Mouse (Mus musculus) lung, adult 2 months (tissue): ENCODE results near the gene Serpina1f.
"Not testable (repeated sequence)": the region's sequence is repeated elsewhere in the genome, so short reads cannot be mapped to it uniquely, and the experiment has no call there.

Experiments
- CTCF ChIP-seq: fragments of 200-500 bp; IDR thresholded peaks from 2 replicates; pipeline ENCODE4 v1.5.1; 2011; ENCODE audit warnings: mild to moderate bottlenecking, low read length, control low read depth; ENCODE audit not compliant: insufficient read depth
- POLR2A ChIP-seq: fragments of 200-500 bp; IDR thresholded peaks from 2 replicates; pipeline ENCODE4 v1.6.1; 2011; ENCODE audit warnings: low read depth, mild to moderate bottlenecking, control low read depth, low read length, borderline replicate concordance; ENCODE audit errors: extremely low read depth

DNA sequence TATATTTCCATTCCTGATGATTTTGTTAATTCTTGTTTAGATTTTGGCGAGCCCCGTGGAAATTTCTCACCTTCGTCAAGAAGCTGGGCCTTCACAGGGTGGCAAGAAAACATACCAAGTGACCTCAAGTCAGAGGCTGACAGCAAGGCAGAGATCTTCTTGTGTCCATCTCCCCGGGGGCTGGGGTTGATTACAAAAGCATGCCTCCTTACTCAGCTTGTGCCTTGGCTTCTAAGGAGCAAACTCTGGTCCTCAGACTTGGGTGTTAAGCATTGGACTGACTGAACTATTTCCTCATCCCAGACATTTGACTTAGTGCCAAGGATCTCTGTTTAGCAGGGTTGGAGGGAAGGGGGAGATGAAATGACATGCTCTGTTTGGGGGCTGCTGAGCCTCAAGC is 39.8 kb upstream of the Serpina1f start:
- TF ChIP-seq CTCF, POLR2A: not testable (repeated sequence)
